Mouse (Mus musculus) limb, embryonic 15.5 days (tissue): ENCODE results near the gene Gcnt1. TPM values are rescaled to one million over a fixed set of nuclear protein-coding genes. Genes with fewer than 3 reads are reported as not detected.

Experiments
- ATAC-seq: fragments of 200-750 bp; cut with Nextera tagmentation; 2 replicates; pipeline ENCODE4 v1.8.0; 2017; ENCODE audit warnings: low read depth, moderate TSS enrichment; ENCODE audit not compliant: insufficient number of reproducible peaks, low FRiP score, low TSS enrichment
- H3K27ac ChIP-seq: fragments of 300-500 bp; sonication (generic); 2 replicates; pipeline ENCODE4 v1.5.1; 2015; ENCODE audit warnings: moderate library complexity, mild to moderate bottlenecking, inconsistent platforms
- H3K27me3 ChIP-seq: fragments of 300-500 bp; sonication (generic); 2 replicates; pipeline ENCODE4 v1.6.1; 2015; ENCODE audit warnings: inconsistent platforms
- H3K36me3 ChIP-seq: fragments of 300-500 bp; sonication (generic); 2 replicates; pipeline ENCODE4 v1.6.1; 2015; ENCODE audit warnings: inconsistent platforms
- H3K4me1 ChIP-seq: fragments of 300-500 bp; sonication (generic); 2 replicates; pipeline ENCODE4 v1.6.1; 2015; ENCODE audit warnings: inconsistent platforms
- H3K4me2 ChIP-seq: fragments of 300-500 bp; sonication (generic); 2 replicates; pipeline ENCODE4 v1.6.1; 2015; ENCODE audit warnings: mild to moderate bottlenecking, inconsistent platforms
- H3K4me3 ChIP-seq: fragments of 300-500 bp; sonication (generic); 2 replicates; pipeline ENCODE4 v1.5.1; 2015; ENCODE audit warnings: mild to moderate bottlenecking, inconsistent platforms
- H3K9ac ChIP-seq: fragments of 300-500 bp; sonication (generic); 2 replicates; pipeline ENCODE4 v1.6.1; 2015; ENCODE audit warnings: inconsistent platforms
- H3K9me3 ChIP-seq: fragments of 300-500 bp; sonication (generic); 2 replicates; pipeline ENCODE4 v1.6.1; 2016; ENCODE audit warnings: inconsistent platforms
- WGBS: fragments of 180-500 bp; shearing (Covaris S2); methylation state at CpG from one replicate; pipeline ENCODE4 v1.1.7; 2015; 5-methylcytosine and 5-hydroxymethylcytosine counted together
- polyA plus RNA-seq: library from polyadenylated mRNA; unstranded; fragments of >200 nt; fragmentation: Nextera tagmentation; extraction: Ambion mirVana; gene quantifications from 2 replicates; pipeline ENCODE4 v1.2.1, GENCODE M21; 2015

The Gcnt1 gene
- 4.8 TPM in 2 replicates for polyA plus RNA-seq

DNA sequence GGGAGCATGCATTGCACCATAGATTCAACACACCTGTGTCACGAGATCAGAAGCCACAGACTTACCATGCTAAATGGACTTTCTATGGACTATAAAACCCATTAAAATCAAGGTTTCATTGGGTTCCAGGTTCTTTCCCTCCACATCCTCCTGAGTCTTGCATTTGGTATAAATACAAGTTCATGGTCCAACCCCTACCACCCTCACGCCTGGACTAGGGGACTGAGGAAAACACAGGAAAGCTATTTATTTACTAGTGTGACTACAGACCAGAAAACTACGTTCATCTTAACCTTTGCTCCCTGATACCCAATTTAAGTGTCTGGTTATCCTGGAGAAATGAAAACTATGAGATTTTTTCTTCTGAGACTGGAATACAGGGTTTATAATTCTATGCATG lies at the start of gene Gcnt1:
Gene Gcnt1, minus strand, starts transcription at position 144 of the 400 bp plus-strand sequence.
- H3K36me3 ChIP-seq: no peaks in the 10 kb centered on the region
- no peak within 1 kb of the TSS for H3K4me3 ChIP-seq
- H3K9ac ChIP-seq: no peak within 1 kb of the TSS
- H3K4me1 ChIP-seq: no peaks in the 10 kb centered on the region
- H3K4me2 ChIP-seq: no peak within 1 kb of the TSS
- H3K27ac ChIP-seq: no peak within 1 kb of the TSS
- H3K9me3 ChIP-seq: no peaks in the 10 kb centered on the region
- H3K27me3 ChIP-seq: no peaks in the 10 kb centered on the region
- WGBS: 77% methylated on average over 3 of the region's 3 CpGs
- ATAC-seq: no peak

DNA sequence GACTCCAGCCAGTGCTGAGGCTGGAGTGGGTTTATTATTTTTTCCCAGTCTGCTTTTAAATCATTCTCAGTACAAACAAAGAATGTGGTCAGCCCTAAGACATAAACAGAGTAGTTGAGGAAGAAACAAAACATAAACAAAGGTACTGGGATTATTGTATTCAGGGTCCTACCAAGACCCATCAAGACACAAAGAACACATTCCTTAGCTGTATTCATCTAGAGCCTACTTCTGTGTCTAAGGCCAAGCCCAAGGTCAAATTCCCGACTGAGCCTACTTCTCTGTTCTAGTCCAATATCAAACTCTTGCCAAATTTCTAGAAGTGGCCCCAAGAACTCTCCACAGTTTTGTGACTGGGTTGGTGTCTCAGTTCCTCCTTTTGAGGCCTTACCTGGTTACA lies 45.2 kb upstream of the Gcnt1 start:
- no peak overlapping the region for H3K27ac ChIP-seq
- no peaks in the 10 kb centered on the region for H3K4me1 ChIP-seq
- WGBS: 79% methylated on average over 1 of the region's 1 CpGs
- H3K9me3 ChIP-seq: no peaks in the 10 kb centered on the region
- H3K27me3 ChIP-seq: no peaks in the 10 kb centered on the region
- ATAC-seq: no peak
- no peak overlapping the region for H3K4me3 ChIP-seq
- H3K36me3 ChIP-seq: no peaks in the 10 kb centered on the region
- H3K9ac ChIP-seq: no peak overlapping the region
- no peak overlapping the region for H3K4me2 ChIP-seq

DNA sequence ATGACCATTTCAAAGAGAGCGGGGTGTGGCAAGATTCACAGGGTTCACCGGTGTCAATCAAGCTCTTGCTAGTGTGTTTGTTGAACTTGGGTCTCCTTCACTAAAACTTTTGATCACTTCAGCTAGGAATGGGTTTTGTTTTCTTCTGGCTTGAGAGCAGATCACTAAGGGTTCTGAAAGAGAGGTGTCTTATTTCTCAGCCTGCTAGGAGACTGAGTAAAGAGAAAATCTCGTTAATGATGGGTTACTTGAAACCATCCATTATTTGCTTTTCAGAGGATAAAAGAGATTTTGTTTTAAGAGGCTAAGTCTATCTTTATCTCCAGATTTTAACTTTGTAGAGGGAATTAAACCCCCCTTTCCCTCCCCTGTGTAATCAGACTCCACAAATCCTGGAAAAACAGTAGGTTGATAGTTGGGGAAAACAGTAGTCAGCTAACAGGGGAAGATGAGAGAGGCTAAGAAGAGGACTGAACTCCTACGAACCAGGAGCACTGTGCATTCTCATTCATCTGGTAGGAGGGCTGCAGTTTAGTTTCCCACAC lies 40.3 kb upstream of the Gcnt1 start:
- H3K27ac ChIP-seq: no peak overlapping the region
- H3K9ac ChIP-seq: no peak overlapping the region
- H3K36me3 ChIP-seq: no peaks in the 10 kb centered on the region
- no peaks in the 10 kb centered on the region for H3K27me3 ChIP-seq
- WGBS: 59% methylated on average over 4 of the region's 4 CpGs
- ATAC-seq: no peak
- no peak overlapping the region for H3K4me3 ChIP-seq
- H3K4me2 ChIP-seq: no peak overlapping the region
- H3K4me1 ChIP-seq: no peaks in the 10 kb centered on the region
- H3K9me3 ChIP-seq: no peaks in the 10 kb centered on the region

DNA sequence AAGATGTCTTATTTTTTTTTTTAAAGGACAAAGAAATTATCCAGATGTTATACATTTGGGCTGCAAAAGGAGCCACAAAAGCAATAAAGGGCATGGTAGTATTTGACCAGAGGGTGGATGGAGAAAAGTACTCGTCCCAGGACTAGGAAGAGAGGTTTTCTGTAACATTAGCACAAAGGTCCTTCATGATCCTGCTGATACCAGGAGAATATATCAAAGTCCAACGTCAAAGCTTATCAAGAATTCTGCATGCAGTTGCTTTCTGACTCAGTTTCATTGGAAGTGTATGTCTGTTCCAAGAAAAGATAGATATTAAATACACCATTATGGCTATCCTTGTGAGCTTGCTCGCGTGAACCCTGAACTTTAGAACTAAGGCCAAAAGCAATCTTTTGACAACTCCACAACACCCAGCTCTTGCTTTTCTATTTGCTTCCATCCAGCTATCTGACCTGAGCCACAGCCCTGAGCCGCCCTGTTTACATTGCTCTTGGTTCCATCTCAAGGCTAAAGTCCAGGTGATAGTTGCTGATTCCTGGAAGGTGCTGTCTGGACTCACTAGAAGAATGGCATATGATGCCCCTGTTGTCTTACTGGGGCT lies 37.9 kb upstream of the Gcnt1 start:
- H3K27me3 ChIP-seq: no peaks in the 10 kb centered on the region
- no peak for ATAC-seq
- H3K9ac ChIP-seq: no peak overlapping the region
- no peak overlapping the region for H3K27ac ChIP-seq
- no peak overlapping the region for H3K4me2 ChIP-seq
- WGBS: 85% methylated on average over 5 of the region's 5 CpGs
- no peaks in the 10 kb centered on the region for H3K36me3 ChIP-seq
- no peaks in the 10 kb centered on the region for H3K9me3 ChIP-seq
- no peaks in the 10 kb centered on the region for H3K4me1 ChIP-seq
- no peak overlapping the region for H3K4me3 ChIP-seq

DNA sequence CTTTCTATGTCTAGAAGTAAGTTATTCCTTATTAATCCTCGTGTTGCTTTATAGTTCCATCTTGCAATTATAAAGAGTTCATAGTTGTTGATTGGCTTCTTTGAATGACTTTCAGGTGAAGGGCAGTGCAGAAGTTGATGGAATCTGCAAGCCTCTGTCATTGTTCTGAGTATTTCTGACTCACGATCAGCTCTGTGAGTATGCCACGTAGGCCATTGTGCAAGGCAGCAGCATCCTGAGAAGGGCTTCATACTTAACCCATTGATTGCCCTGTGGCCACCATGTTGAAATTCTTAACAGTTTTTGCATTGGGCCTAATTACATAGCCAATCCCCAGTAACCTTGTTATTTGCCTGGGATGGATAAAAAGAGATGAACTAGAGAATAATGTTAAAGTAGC lies 36.7 kb upstream of the Gcnt1 start:
- ATAC-seq: no peak

DNA sequence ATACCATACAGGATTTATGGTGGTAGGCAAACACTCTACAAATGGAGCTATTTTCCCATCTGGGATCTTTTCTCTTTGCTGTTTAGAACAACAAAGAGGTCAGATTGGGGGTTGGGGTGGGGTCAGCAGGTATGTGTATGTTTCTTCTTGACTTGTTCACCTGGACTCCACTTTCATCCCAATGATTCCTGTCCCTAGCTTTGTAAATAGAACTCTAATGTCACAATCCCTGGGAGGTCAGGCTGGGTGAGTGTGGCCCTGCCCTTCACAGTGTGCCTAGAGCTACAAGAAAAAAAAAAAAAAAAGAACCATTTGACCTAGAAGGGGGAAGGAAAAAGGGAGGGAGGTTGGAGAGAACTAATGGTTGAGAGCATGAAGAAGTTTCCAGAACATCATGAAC lies 35.9 kb upstream of the Gcnt1 start:
- Histone ChIP-seq H3K27me3 (no peaks in the 10 kb centered on the region), H3K9ac (no peak overlapping the region), H3K36me3 (no peaks in the 10 kb centered on the region), H3K27ac (no peak overlapping the region), H3K9me3 (no peaks in the 10 kb centered on the region), H3K4me1 (no peaks in the 10 kb centered on the region), H3K4me3 (no peak overlapping the region), H3K4me2 (no peak overlapping the region)
- ATAC-seq: no peak

More for the DNA sequence above, 36.7 kb upstream of the Gcnt1 start:
- H3K4me3 ChIP-seq: no peak overlapping the region
- H3K4me2 ChIP-seq: no peak overlapping the region
- H3K4me1 ChIP-seq: no peaks in the 10 kb centered on the region
- no peak overlapping the region for H3K27ac ChIP-seq
- no peak overlapping the region for H3K9ac ChIP-seq
- no peaks in the 10 kb centered on the region for H3K36me3 ChIP-seq
- 69% methylated on average over 3 of the region's 3 CpGs for WGBS
- no peaks in the 10 kb centered on the region for H3K9me3 ChIP-seq
- no peaks in the 10 kb centered on the region for H3K27me3 ChIP-seq

DNA sequence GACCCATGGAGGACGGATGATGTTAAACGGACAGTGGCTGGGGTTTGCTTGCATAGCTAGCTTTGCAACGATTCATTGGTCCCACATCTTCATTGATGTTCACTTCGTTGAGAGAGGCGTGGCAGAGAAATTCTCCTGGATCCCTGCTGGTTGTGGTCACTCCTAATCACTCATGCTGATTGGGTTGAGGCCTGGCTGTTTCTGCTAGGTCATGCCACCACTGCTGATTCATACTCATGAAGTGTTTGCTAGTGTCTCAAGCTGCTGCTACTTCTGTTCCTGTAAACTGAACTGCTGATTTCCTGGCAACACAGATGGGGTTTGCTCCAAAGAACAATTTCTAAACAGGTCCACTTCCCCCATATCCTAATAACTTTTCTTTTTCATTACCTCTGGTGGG lies 34.2 kb upstream of the Gcnt1 start:
- H3K9ac ChIP-seq: no peak overlapping the region
- no peak for ATAC-seq
- no peaks in the 10 kb centered on the region for H3K9me3 ChIP-seq
- no peaks in the 10 kb centered on the region for H3K4me1 ChIP-seq
- WGBS: 89% methylated on average over 5 of the region's 5 CpGs
- no peak overlapping the region for H3K4me2 ChIP-seq
- H3K36me3 ChIP-seq: no peaks in the 10 kb centered on the region
- H3K4me3 ChIP-seq: no peak overlapping the region
- no peaks in the 10 kb centered on the region for H3K27me3 ChIP-seq
- H3K27ac ChIP-seq: no peak overlapping the region

DNA sequence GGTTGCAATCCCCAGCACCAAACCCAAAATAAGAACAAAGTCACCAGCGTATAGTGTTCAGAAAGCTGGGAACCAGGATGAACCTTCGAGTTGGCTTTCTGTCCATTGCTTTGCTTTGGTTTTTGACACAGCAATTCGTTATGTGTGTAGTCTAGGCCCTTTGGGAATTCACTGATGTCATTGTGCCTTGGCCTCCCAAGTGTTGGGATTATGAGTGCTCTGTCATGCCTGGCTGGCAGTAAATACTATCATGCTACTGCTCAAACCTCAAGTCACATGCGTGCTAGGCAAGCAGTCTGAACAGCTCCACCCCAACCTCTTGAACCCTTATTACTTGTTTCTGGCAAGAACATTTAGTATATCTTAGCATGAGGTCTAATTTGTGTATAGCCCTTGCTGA lies 30.5 kb upstream of the Gcnt1 start:
- H3K9ac ChIP-seq: no peak overlapping the region
- 87% methylated on average over 4 of the region's 4 CpGs for WGBS
- ATAC-seq: no peak
- no peaks in the 10 kb centered on the region for H3K27me3 ChIP-seq
- H3K36me3 ChIP-seq: peaks cover 20% of the 10 kb centered on the region
- no peak overlapping the region for H3K27ac ChIP-seq
- H3K4me3 ChIP-seq: no peak overlapping the region
- H3K9me3 ChIP-seq: no peaks in the 10 kb centered on the region
- no peaks in the 10 kb centered on the region for H3K4me1 ChIP-seq
- no peak overlapping the region for H3K4me2 ChIP-seq

DNA sequence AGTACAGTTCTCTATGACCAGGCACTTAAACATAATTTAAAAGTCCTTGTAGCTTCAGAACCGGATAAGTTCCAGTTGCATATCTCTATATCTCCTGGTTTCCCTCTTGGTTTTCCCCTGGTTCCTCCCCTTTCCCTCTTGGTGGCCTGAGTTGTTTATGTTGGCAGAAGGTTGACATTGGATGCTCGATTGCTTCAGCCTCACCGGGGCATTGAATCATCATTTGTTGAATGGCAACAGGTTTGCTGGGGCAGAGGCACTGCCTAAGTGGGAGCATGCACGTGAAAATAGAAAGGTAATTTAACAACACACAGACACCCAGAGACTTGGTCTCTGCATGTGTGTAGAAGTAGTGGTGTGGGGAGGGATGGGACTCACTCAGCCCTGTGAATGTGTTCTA lies 27.9 kb upstream of the Gcnt1 start:
- WGBS: 82% methylated on average over 4 of the region's 4 CpGs
- H3K9ac ChIP-seq: no peak overlapping the region
- ATAC-seq: no peak
- no peak overlapping the region for H3K4me3 ChIP-seq
- no peaks in the 10 kb centered on the region for H3K27me3 ChIP-seq
- no peak overlapping the region for H3K4me2 ChIP-seq
- peaks cover 36% of the 10 kb centered on the region for H3K36me3 ChIP-seq
- no peaks in the 10 kb centered on the region for H3K4me1 ChIP-seq
- no peak overlapping the region for H3K27ac ChIP-seq
- H3K9me3 ChIP-seq: no peaks in the 10 kb centered on the region

DNA sequence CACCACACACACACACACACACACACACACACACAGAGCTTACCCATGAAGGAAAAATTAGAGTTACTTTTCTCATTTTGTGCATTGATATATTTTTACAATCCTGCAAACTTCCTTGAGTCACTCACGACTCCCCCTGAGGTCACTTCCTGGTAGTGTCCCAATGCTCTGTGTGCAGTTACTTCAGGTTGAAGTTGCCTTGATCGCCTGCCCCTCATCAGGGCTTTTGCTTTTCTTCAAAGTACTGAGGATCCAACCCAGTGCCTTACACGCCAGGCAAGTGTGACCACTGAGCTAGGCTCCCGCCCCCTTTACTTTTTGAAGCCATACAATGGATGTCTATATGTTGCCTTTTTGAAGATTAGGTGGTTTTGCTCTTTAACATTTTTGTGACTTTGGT lies 27.3 kb upstream of the Gcnt1 start:
- WGBS: 92% methylated on average over 4 of the region's 4 CpGs

DNA sequence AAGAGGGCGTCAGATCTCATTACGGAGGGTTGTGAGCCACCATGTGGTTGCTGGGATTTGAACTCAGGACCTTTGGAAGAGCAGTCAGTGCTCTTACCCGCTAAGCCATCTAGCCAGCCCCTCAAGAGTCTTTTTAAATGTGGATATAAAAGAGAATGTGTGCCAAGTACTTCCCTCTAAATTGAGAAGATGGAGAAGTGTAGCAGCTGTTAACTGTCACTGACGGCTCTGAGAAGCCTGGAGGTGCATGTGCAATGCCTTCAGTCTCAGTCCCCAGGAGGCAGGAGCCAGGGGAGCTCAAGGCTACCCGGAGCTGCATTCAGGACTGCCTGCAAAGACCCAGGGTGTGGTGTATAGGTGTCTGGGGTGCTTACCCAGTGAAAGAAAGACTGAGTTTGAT lies 25.3 kb upstream of the Gcnt1 start:
- Histone ChIP-seq H3K27me3 (no peaks in the 10 kb centered on the region), H3K9me3 (no peaks in the 10 kb centered on the region), H3K9ac (no peak overlapping the region), H3K4me2 (no peak overlapping the region), H3K27ac (no peak overlapping the region), H3K36me3 (peaks cover 36% of the 10 kb centered on the region), H3K4me3 (no peak overlapping the region), H3K4me1 (peaks cover 3% of the 10 kb centered on the region; the same call in 1 of the 2 replicates)
- no peak for ATAC-seq
- WGBS: 80% methylated on average over 5 of the region's 5 CpGs

More for the DNA sequence above, 27.3 kb upstream of the Gcnt1 start:
- H3K27ac ChIP-seq: no peak overlapping the region
- no peak overlapping the region for H3K9ac ChIP-seq
- H3K27me3 ChIP-seq: no peaks in the 10 kb centered on the region
- H3K4me3 ChIP-seq: no peak overlapping the region
- ATAC-seq: no peak
- H3K4me1 ChIP-seq: 0 out of 2 replicates have a peak, but pooled peaks cover 3% of the 10 kb centered on the region
- peaks cover 36% of the 10 kb centered on the region for H3K36me3 ChIP-seq
- H3K4me2 ChIP-seq: no peak overlapping the region
- H3K9me3 ChIP-seq: no peaks in the 10 kb centered on the region

DNA sequence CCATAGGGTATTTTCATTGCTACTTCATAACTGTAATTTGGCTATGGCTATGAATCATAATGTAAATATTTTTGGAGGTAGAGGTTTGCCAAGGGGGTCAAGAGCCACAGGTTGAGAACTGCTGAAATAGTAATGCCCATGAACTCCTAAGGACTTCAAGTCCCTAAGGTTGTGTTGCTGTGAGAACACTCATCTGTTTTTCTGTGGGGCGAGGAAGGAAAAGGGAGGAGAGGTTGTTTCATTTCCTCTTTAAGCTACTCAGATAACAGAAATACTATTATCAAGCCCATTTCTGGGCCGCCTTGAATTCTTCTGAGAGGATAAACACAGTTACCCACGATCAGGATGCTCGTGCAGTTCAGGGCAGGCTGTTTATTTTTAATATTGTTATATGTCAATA lies 24.2 kb upstream of the Gcnt1 start:
- ATAC-seq: no peak
- H3K9me3 ChIP-seq: no peaks in the 10 kb centered on the region
- no peak overlapping the region for H3K4me2 ChIP-seq
- H3K9ac ChIP-seq: no peak overlapping the region
- H3K36me3 ChIP-seq: peaks cover 36% of the 10 kb centered on the region
- peaks cover 3% of the 10 kb centered on the region; the same call in 1 of the 2 replicates for H3K4me1 ChIP-seq
- H3K4me3 ChIP-seq: no peak overlapping the region
- no peak overlapping the region for H3K27ac ChIP-seq
- no peaks in the 10 kb centered on the region for H3K27me3 ChIP-seq
- 86% methylated on average over 4 of the region's 4 CpGs for WGBS
